Comparison of ENCODE assay signal across 8 mouse cellular contexts in genomic region chr15:89322670-89323522, GRCm38 (mm10). TPM values are rescaled to one million over a fixed set of nuclear protein-coding genes. Genes with fewer than 3 reads are reported as not detected.
DNase-seq lines count a peak whose midpoint lies in the region; ATAC-seq and TF ChIP-seq lines count a peak whose summit lies in the region.

TSS of gene Adm2 (plus strand) at chr15:89322720.

- no peak for DNase-seq in lung, adult 2 months
- no peak for DNase-seq in embryonic facial prominence, embryonic 14.5 days (ENCODE audit: low spot score)
- DNase-seq in kidney, postnatal 4 days, result peak; percentile 37 to 38
- peak; percentile 32 for DNase-seq in retina, postnatal 1 day
- DNase-seq in natural killer cell, adult 2 months (ENCODE audit: low spot score in 2 of 2), result no peak
- DNase-seq in urinary bladder, adult 18-20 months (ENCODE audit: low spot score in 2 of 2), result no peak
- no peak for DNase-seq in urinary bladder, postnatal 25 days (ENCODE audit: low spot score)

- H3K9me3 ChIP-seq in lung, embryonic 15.5 days, result no peaks in the 10 kb centered on the region
- H3K9me3 ChIP-seq in embryonic facial prominence, embryonic 14.5 days (ENCODE audit: control insufficient read depth, low read length), result no peaks in the 10 kb centered on the region

- peak within 1 kb of the TSS; percentile 54 for H3K4me2 ChIP-seq in lung, embryonic 15.5 days
- H3K4me2 ChIP-seq in embryonic facial prominence, embryonic 14.5 days (ENCODE audit: low read depth, low read length), result peak within 1 kb of the TSS; percentile 50

- H3K36me3 ChIP-seq in lung, embryonic 15.5 days, result no peaks in the 10 kb centered on the region
- no peaks in the 10 kb centered on the region for H3K36me3 ChIP-seq in embryonic facial prominence, embryonic 14.5 days (ENCODE audit: control insufficient read depth, insufficient read depth, low read length)

- ATAC-seq in lung, embryonic 15.5 days (ENCODE audit: borderline replicate concordance, extremely low read depth, low FRiP score, low TSS enrichment), result peak; percentile 28; the same call in 1 of the 2 replicates
- ATAC-seq in embryonic facial prominence, embryonic 14.5 days (ENCODE audit: low read depth), result no peak

- no peak for TF ChIP-seq POLR2A in lung, adult 2 months (IDR thresholded peaks at IDR 0.05; ENCODE audit: borderline replicate concordance, extremely low read depth, low read depth, low read length)

- peaks cover 7% of the 10 kb centered on the region for H3K4me1 ChIP-seq in lung, embryonic 15.5 days
- H3K4me1 ChIP-seq in lung, adult 2 months (ENCODE audit: control insufficient read depth, insufficient read depth, low read length), result no peaks in the 10 kb centered on the region
- peaks cover 8% of the 10 kb centered on the region; the same call in 1 of the 2 replicates for H3K4me1 ChIP-seq in embryonic facial prominence, embryonic 14.5 days (ENCODE audit: control insufficient read depth, insufficient read depth, low read length)

- no peak within 1 kb of the TSS for H3K9ac ChIP-seq in lung, embryonic 15.5 days
- H3K9ac ChIP-seq in embryonic facial prominence, embryonic 14.5 days (ENCODE audit: low read depth, low read length), result no peak within 1 kb of the TSS

- H3K27me3 ChIP-seq in lung, embryonic 15.5 days, result peaks cover 12% of the 10 kb centered on the region; the same call in 1 of the 2 replicates
- H3K27me3 ChIP-seq in embryonic facial prominence, embryonic 14.5 days (replicated peaks; ENCODE audit: control insufficient read depth, insufficient read depth, low read length), result peaks cover 7% of the 10 kb centered on the region

- WGBS in lung, embryonic 15.5 days, result 6% methylated on average over 26 of the region's 26 CpGs
- WGBS in lung, adult 2 months, result 15% methylated on average over 26 of the region's 26 CpGs
- 11% methylated on average over 24 of the region's 26 CpGs for WGBS in embryonic facial prominence, embryonic 14.5 days

- H3K27ac ChIP-seq in lung, embryonic 15.5 days, result no peak within 1 kb of the TSS
- H3K27ac ChIP-seq in embryonic facial prominence, embryonic 14.5 days (replicated peaks; ENCODE audit: low read depth, low read length), result no peak within 1 kb of the TSS

- peak within 1 kb of the TSS; percentile 27 for H3K4me3 ChIP-seq in lung, embryonic 15.5 days
- H3K4me3 ChIP-seq in lung, adult 2 months (replicated peaks; ENCODE audit: extremely low read depth, low read depth, low read length), result no peak within 1 kb of the TSS
- H3K4me3 ChIP-seq in embryonic facial prominence, embryonic 14.5 days (ENCODE audit: low read depth, low read length), result peak within 1 kb of the TSS; percentile 23

- TF ChIP-seq CTCF in lung, adult 2 months (IDR thresholded peaks at IDR 0.05; ENCODE audit: insufficient read depth, low read length), result no peak

RNA-seq across cellular contexts. Expression of gene Adm2, which starts in this region (rescaled TPM):
- polyA plus RNA-seq in lung, embryonic 15.5 days (2015; fragmentation: Nextera tagmentation; extraction: Ambion mirVana), result 0.45 and 0.69 TPM in 2 replicates
- 0.14 and 0.75 TPM in 2 replicates for polyA plus RNA-seq in lung, adult 2 months (2012; rRNA removed)
- 0.21 TPM in 1 of 2 replicates, not detected in the other for polyA plus RNA-seq in embryonic facial prominence, embryonic 14.5 days (2014; fragmentation: Nextera tagmentation; extraction: Ambion mirVana)

Comparison
In these comparisons a context has a peak if more than half of its experiments do, and no peak if none do; other contexts are left out.
1. Peak in ATAC-seq, H3K4me3 ChIP-seq and H3K4me2 ChIP-seq in lung, embryonic 15.5 days; RNA of the gene not detected or under 1 TPM.
2. DNase-seq: peak in kidney, postnatal 4 days (2 of 2) and retina, postnatal 1 day (single experiment); none in lung, adult 2 months (single experiment), embryonic facial prominence, embryonic 14.5 days (single experiment), natural killer cell, adult 2 months (0 of 2), urinary bladder, adult 18-20 months (0 of 2) and urinary bladder, postnatal 25 days (single experiment).